Mouse (Mus musculus): ENCODE measurements at regions not wholly inside any gene's neighbourhood (a gene's known extent, or its start where the extent isn't known, plus 50 kb on each side); places are given as distances from the start of the nearest gene placed in this dataset.

- no peak for DNase-seq (ENCODE audit: low spot score in 2 of 2)
These were observed 430.9 kb upstream of the Camk1g start for GRCm38 (mm10) chr1:193800998-193801397.

- DNase-seq (ENCODE audit: low spot score in 2 of 2): no peak
These were observed 420.5 kb upstream of the Camk1g start for GRCm38 (mm10) chr1:193790579-193790978.

- no peak for DNase-seq (ENCODE audit: low spot score in 2 of 2)
These were observed 418.4 kb upstream of the Camk1g start for GRCm38 (mm10) chr1:193788496-193788895.

GRCm38 (mm10) chr1:193787417-193787816, 417.3 kb upstream of the Camk1g start:
- no peak for DNase-seq (ENCODE audit: low spot score in 2 of 2)

GRCm38 (mm10) chr1:193784966-193785365, 414.9 kb upstream of the Camk1g start:
- DNase-seq (ENCODE audit: low spot score in 2 of 2): no peak

GRCm38 (mm10) chr1:193784526-193784925, 414.4 kb upstream of the Camk1g start:
- DNase-seq (ENCODE audit: low spot score in 2 of 2): no peak

- no peak for DNase-seq (ENCODE audit: low spot score in 2 of 2)
These were observed 408.1 kb upstream of the Camk1g start for GRCm38 (mm10) chr1:193778181-193778580.

- no peak for DNase-seq (ENCODE audit: low spot score in 2 of 2)
These were observed 399.4 kb upstream of the Camk1g start for GRCm38 (mm10) chr1:193769546-193769945.

GRCm38 (mm10) chr1:193764103-193764502, 394.0 kb upstream of the Camk1g start:
- DNase-seq (ENCODE audit: low spot score in 2 of 2): no peak

- DNase-seq (ENCODE audit: low spot score in 2 of 2): no peak
These were observed 381.7 kb upstream of the Camk1g start for GRCm38 (mm10) chr1:193751819-193752251.

GRCm38 (mm10) chr1:193750929-193751328, 380.8 kb upstream of the Camk1g start:
- no peak for DNase-seq (ENCODE audit: low spot score in 2 of 2)

- no peak for DNase-seq (ENCODE audit: low spot score in 2 of 2)
These were observed 377.4 kb upstream of the Camk1g start for GRCm38 (mm10) chr1:193747426-193747960.

GRCm38 (mm10) chr1:193742688-193743087, 372.6 kb upstream of the Camk1g start:
- no peak for DNase-seq (ENCODE audit: low spot score in 2 of 2)

GRCm38 (mm10) chr1:193738821-193739220, 368.7 kb upstream of the Camk1g start:
- no peak for DNase-seq (ENCODE audit: low spot score in 2 of 2)

- no peak for DNase-seq (ENCODE audit: low spot score in 2 of 2)
These were observed 365.9 kb upstream of the Camk1g start for GRCm38 (mm10) chr1:193735949-193736518.

- no peak for DNase-seq (ENCODE audit: low spot score in 2 of 2)
These were observed 364.1 kb upstream of the Camk1g start for GRCm38 (mm10) chr1:193734014-193734763.

- no peak for DNase-seq (ENCODE audit: low spot score in 2 of 2)
These were observed 363.3 kb upstream of the Camk1g start for GRCm38 (mm10) chr1:193733402-193733801.

GRCm38 (mm10) chr1:193732113-193732512, 362.0 kb upstream of the Camk1g start:
- DNase-seq (ENCODE audit: low spot score in 2 of 2): no peak

- no peak for DNase-seq (ENCODE audit: low spot score in 2 of 2)
These were observed 351.8 kb upstream of the Camk1g start for GRCm38 (mm10) chr1:193721850-193722249.

- DNase-seq (ENCODE audit: low spot score in 2 of 2): no peak
These were observed 350.3 kb upstream of the Camk1g start for GRCm38 (mm10) chr1:193720420-193720851.

- no peak for DNase-seq (ENCODE audit: low spot score in 2 of 2)
These were observed 345.2 kb upstream of the Camk1g start for GRCm38 (mm10) chr1:193715328-193715727.

GRCm38 (mm10) chr1:193714631-193715030, 344.5 kb upstream of the Camk1g start:
- no peak for DNase-seq (ENCODE audit: low spot score in 2 of 2)

- no peak for DNase-seq (ENCODE audit: low spot score in 2 of 2)
These were observed 335.1 kb upstream of the Camk1g start for GRCm38 (mm10) chr1:193705205-193705604.
